In the genomic region with DNA sequence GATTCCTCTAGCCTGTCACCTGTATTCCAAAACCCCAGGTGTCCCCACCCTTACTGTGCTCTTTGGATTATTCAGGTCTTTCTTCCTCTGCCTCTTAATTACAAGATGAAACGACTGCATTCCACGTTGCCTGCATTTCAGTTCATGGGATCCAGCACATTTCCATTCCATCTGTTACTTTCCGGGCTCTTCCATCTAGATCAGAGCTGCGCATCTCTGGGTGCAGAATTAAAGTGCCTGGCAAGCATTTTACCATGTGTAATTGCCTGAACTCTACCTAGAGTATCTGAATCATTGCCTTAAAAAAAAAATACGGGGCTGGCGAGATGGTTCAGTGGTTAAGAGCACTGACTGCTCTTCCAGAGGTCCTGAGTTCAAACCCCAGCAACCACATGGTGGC, we compare ENCODE assay signal across 30 mouse cellular contexts.
DNase-seq lines count a peak whose midpoint lies in the region; ATAC-seq and TF ChIP-seq lines count a peak whose summit lies in the region.
"Had no signal": no experiment of that assay in that cellular context is flagged by ENCODE, and none has a peak within 500 bp of the region (broad histone marks: within the 10 kb centered on the region; RNA-seq: fewer than 3 reads in every experiment).

No protein-coding gene starts in this region.

- WGBS in forebrain, postnatal 0 days, result 59% methylated on average over 6 of the region's 6 CpGs
- WGBS in forebrain, embryonic 15.5 days, result 78% methylated on average over 6 of the region's 6 CpGs
- WGBS in intestine, embryonic 15.5 days, result 92% methylated on average over 6 of the region's 6 CpGs

- DNase-seq in forebrain, postnatal 0 days, result peak; percentile 52
- peak; percentile 22 to 52 for DNase-seq in layer of hippocampus, adult 2 months (ENCODE audit: low spot score in 2 of 2)
- DNase-seq in layer of hippocampus, postnatal 25 days (ENCODE audit: extremely low spot score in 1 of 2, low spot score in 1 of 2), result no peak
- peak; percentile 22 for DNase-seq in brain, embryonic 18.5 days (ENCODE audit: low read depth, low spot score)
- peak; percentile 7 for DNase-seq in layer of hippocampus, postnatal 36 days
- no peak for DNase-seq in kidney, adult 9 months
- DNase-seq: adrenal gland, postnatal 10 days; adrenal gland, postnatal 36 days; B cell, adult 2 months; cerebellum, adult 11-12 months; cerebellum, adult 8-10 months; cerebellum, postnatal 10 days; cerebellum, postnatal 36 days; embryo, embryonic 11 days; gastrocnemius, postnatal 10 days; gastrocnemius, postnatal 36 days; heart, adult 11 months had no signal

- ATAC-seq in forebrain, postnatal 0 days, result peak; percentile 77
- ATAC-seq in forebrain, embryonic 15.5 days (replicated peaks), result no peak
- ATAC-seq in intestine, embryonic 15.5 days, result no peak
- ATAC-seq: forebrain, embryonic 13.5 days; hindbrain, embryonic 16.5 days; intestine, embryonic 16.5 days; Patski had no signal

- H3K36me3 ChIP-seq in forebrain, postnatal 0 days (ENCODE audit: insufficient read depth), result no peaks in the 10 kb centered on the region
- H3K36me3 ChIP-seq in forebrain, embryonic 15.5 days, result no peaks in the 10 kb centered on the region
- no peaks in the 10 kb centered on the region for H3K36me3 ChIP-seq in intestine, embryonic 15.5 days
- H3K36me3 ChIP-seq: embryonic facial prominence, embryonic 10.5 days; embryonic facial prominence, embryonic 13.5 days; G1E; hindbrain, embryonic 13.5 days had no signal

- no peak overlapping the region for H3K4me2 ChIP-seq in forebrain, postnatal 0 days (ENCODE audit: low read depth)
- H3K4me2 ChIP-seq in forebrain, embryonic 15.5 days (replicated peaks), result no peak overlapping the region
- no peak overlapping the region for H3K4me2 ChIP-seq in intestine, embryonic 15.5 days (replicated peaks)
- H3K4me2 ChIP-seq: embryonic facial prominence, embryonic 13.5 days; forebrain, embryonic 13.5 days; heart, embryonic 11.5 days; hindbrain, embryonic 13.5 days had no signal

- no peak overlapping the region for H3K9ac ChIP-seq in forebrain, postnatal 0 days
- H3K9ac ChIP-seq in forebrain, embryonic 15.5 days (replicated peaks), result no peak overlapping the region
- no peak overlapping the region for H3K9ac ChIP-seq in intestine, embryonic 15.5 days
- H3K9ac ChIP-seq: embryonic facial prominence, embryonic 13.5 days; forebrain, embryonic 13.5 days; hindbrain, embryonic 13.5 days had no signal

- H3K27ac ChIP-seq in forebrain, postnatal 0 days (ENCODE audit: low read depth, low read length), result no peak overlapping the region
- no peak overlapping the region for H3K27ac ChIP-seq in forebrain, embryonic 15.5 days (replicated peaks)
- 0 out of 2 replicates have a peak overlapping the region, but pooled peaks have one; percentile 51 for H3K27ac ChIP-seq in layer of hippocampus, adult 2 months
- no peak overlapping the region for H3K27ac ChIP-seq in intestine, embryonic 15.5 days
- H3K27ac ChIP-seq: embryonic facial prominence, embryonic 10.5 days; embryonic facial prominence, embryonic 13.5 days; forebrain, embryonic 13.5 days; hindbrain, embryonic 13.5 days had no signal

- no peaks in the 10 kb centered on the region for H3K9me3 ChIP-seq in forebrain, postnatal 0 days (ENCODE audit: low read length)
- H3K9me3 ChIP-seq in forebrain, embryonic 15.5 days, result no peaks in the 10 kb centered on the region
- H3K9me3 ChIP-seq in intestine, embryonic 15.5 days, result no peaks in the 10 kb centered on the region
- H3K9me3 ChIP-seq: embryonic facial prominence, embryonic 10.5 days; embryonic facial prominence, embryonic 13.5 days; forebrain, embryonic 13.5 days; hindbrain, embryonic 13.5 days had no signal

- H3K27me3 ChIP-seq in forebrain, postnatal 0 days (ENCODE audit: insufficient read depth, low read length), result no peaks in the 10 kb centered on the region
- H3K27me3 ChIP-seq in forebrain, embryonic 15.5 days, result no peaks in the 10 kb centered on the region
- no peaks in the 10 kb centered on the region for H3K27me3 ChIP-seq in intestine, embryonic 15.5 days (replicated peaks)
- H3K27me3 ChIP-seq: CH12.LX; embryonic facial prominence, embryonic 13.5 days; forebrain, embryonic 13.5 days; hindbrain, embryonic 13.5 days; Patski had no signal

- no peak for TF ChIP-seq CTCF in forebrain, postnatal 0 days (IDR thresholded peaks at IDR 0.05; ENCODE audit: low read depth)
- no peak for TF ChIP-seq CTCF in layer of hippocampus, adult 2 months (conservative IDR thresholded peaks at IDR 0.05)

- no peak overlapping the region for H3K4me3 ChIP-seq in forebrain, postnatal 0 days (ENCODE audit: low read depth, low read length)
- H3K4me3 ChIP-seq in forebrain, embryonic 15.5 days, result no peak overlapping the region
- no peak overlapping the region for H3K4me3 ChIP-seq in layer of hippocampus, adult 2 months
- H3K4me3 ChIP-seq in intestine, embryonic 15.5 days (replicated peaks), result no peak overlapping the region
- H3K4me3 ChIP-seq: embryonic facial prominence, embryonic 10.5 days; embryonic facial prominence, embryonic 13.5 days; erythroblast, embryonic 14.5 days; forebrain, embryonic 13.5 days; hindbrain, embryonic 13.5 days had no signal

- no peaks in the 10 kb centered on the region for H3K4me1 ChIP-seq in forebrain, postnatal 0 days (ENCODE audit: insufficient read depth)
- H3K4me1 ChIP-seq in forebrain, embryonic 15.5 days, result peaks cover 11% of the 10 kb centered on the region
- H3K4me1 ChIP-seq in intestine, embryonic 15.5 days (replicated peaks), result no peaks in the 10 kb centered on the region
- H3K4me1 ChIP-seq: embryonic facial prominence, embryonic 13.5 days had no signal

Comparison
In these comparisons a context has a peak if more than half of its experiments do, and no peak if none do; other contexts are left out.
1. DNase-seq: peak in forebrain, postnatal 0 days (single experiment), layer of hippocampus, adult 2 months (2 of 2), brain, embryonic 18.5 days (single experiment) and layer of hippocampus, postnatal 36 days (2 of 2); none in layer of hippocampus, postnatal 25 days (0 of 2) and kidney, adult 9 months (single experiment).